Mouse (Mus musculus) layer of hippocampus, postnatal 36 days (tissue): ENCODE results near the gene Gm1527. TPM values are rescaled to one million over a fixed set of nuclear protein-coding genes. Genes with fewer than 3 reads are reported as not detected.
"Not testable (repeated sequence)": the region's sequence is repeated elsewhere in the genome, so short reads cannot be mapped to it uniquely, and the experiment has no call there.

ENCODE experiments used
- DNase-seq, 2 experiments: peaks; one replicate each; pipeline ENCODE4 v3.0.0; 2022
- total RNA-seq, 2 experiments: library from RNA; stranded (reverse); gene quantifications; 2 replicates each; pipeline ENCODE4 v1.2.3; 2021

Gm1527 gene
- total RNA-seq = not detected

DNA sequence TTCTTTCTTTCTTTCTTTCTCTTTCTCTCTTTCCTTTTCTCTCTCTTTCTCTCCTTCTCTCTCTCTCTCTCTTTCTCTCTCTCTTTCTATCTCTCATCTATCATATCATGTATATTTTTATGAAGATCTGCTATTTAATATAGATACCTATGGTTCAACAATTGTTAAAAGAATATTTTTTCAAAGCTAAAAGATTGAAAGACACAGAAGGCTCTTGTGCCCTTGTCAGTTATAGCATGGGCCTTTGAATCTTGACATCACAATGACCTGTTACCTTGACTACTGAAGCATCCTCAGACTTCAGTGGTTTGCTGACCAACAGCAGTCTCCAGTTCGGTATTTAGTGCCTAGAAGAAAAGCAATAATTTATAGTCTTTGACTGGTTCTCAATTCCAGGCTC lies at the start of gene Gm1527:
Gm1527 (plus strand) TSS at position 301 of the 400 bp plus-strand sequence.
- no peak for DNase-seq

DNA sequence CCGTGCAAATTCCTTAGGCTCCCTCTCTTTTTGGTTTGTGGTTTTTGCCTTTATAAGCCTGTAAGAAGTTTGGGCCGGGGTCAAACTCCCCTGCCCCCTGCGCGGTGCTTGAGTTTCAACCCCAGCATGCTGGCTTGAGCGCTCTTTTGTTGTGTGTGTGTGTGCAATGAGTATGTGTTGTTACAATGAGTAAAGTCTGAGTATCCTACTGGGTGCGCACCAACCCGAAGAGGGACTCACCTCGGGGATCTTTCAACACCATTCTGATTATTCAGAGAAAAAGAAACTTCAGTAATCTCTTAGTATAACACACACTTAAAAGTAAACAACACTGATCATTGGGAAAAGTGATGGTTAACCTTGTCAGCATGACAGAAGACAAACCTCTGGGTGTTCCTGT lies 49.2 kb upstream of the Gm1527 start:
- DNase-seq = no peak

DNA sequence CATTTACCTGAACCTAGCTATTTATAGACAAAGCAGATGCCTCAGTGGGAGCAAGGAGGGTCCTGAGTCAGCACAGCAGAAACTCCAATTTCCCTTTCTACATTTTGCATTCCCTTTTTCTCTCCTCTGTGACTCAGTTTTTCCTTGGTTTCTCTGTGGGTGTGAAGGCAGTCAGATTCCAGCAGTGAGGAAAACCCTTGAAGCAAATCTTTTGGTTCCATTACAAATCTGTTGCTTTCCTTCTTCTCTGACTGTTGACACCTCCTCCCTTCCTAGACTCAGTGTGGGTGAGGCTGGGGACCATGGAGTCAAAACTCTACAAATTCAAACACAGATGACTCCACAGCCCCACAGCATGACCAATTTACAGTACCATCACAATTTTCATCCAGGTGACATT lies 45.3 kb upstream of the Gm1527 start:
- DNase-seq = no peak

DNA sequence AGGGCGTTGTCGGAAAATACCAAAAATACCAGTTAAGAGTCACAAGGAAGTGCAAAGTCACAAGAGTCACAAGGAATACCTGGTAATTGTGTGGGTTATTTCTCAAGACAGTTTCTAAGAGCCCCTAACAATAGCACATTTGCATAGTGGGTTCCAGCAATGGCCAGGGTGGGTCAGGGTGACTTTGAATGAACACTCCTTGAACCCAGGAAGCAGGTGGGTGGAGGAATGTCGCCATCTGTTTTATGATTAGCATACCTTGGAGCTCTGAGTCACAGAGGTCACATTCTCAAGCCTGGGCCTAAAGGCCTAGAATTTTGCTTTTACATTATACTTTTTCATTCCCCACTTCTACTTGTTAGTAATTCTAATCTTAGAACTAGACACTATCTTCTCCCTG lies 40.2 kb upstream of the Gm1527 start:
- DNase-seq = not testable (repeated sequence)

DNA sequence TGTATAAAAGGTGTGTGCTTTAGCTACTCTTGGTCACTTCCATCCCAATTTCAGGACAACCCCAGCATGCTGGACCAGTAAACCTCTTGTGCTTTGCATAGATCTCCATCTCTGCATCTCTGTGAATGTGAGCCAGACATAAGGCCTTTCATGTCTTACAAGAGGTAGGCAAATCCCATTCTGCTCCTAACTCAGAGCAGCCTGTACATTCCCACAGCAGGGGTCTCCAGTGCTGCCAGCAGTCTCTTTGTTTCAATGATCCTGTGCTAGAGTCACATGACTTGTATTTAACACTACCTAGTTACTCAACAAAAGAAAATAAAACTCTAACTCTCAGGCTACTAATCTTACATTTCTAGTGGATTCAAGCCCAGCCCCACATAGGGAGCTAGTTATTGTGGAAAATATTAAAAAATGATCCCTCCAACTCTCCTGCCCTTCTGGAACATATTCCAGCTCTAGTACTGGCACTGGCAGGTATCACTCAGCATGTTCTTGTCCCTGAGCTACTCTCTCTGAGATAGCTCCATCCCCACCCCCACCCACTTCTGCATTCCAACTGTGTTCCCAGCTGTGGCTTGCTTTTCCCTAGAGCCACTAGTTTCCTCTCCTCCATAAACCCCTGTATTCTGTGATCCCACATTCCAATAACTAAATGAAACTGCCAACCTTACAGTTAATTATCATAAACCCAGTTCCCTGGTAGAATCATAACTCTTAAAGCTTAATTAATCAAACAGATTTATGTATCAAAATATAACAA lies 32.6 kb upstream of the Gm1527 start:
- DNase-seq = not testable (repeated sequence)

DNA sequence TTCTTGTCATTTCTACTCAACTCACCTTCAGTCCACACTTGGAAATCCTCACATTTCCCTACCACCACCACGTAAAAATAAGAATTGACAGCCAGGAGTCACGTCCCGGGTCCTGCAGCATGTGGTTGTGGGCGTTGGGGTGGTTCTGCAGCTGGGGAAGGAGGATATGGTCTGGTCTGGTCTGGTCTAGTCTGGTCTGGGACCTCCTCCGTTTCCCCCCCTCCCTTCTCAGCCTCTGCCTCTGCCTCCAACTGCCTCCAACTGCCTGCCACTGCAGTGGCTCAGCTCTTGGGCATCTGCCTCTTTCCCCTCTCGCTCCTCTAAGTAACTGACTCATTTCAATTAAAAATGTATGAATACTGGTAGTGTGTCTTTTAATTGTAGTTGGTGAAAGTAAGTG lies 4.5 kb downstream of the Gm1527 start:
- not testable (repeated sequence) for DNase-seq

DNA sequence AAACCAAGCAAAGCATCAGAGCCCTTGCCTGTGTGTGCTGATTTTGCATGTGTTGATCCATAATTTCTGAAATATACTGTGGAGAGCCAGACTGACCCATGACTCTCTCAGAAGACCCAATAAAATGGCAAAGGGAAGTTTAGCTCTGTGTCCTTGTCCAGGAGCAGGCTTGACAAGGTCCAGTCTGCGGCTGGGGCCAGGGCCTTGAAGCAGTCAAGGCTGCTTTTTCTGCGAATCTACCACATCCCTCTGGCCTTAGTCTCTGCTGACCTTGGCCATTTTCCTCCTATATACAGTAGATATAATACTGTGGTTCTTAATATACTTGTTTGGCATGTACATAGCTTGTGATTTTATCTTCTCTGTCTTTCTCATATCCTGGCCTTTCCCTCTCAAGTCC lies 73.5 kb downstream of the Gm1527 start:
- DNase-seq = no peak

DNA sequence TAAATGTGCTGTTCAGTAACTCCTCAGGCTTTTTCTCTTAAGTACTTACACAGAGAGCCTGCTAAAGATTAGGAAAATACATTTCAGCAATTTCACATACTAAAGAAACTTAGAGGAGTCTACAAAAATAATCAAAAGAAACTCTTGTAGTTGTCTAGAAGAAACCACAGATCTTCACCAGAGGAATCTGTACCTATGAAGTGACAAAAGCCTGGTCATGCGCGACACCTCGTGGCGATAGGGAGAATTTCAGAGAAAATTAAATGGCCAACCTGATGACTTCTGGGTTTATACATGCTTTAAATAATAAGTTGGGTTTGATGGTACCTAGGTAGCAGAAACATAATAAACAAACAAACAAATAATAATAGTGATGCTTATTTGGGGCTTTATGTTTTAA lies 76.4 kb downstream of the Gm1527 start:
- peak; percentile 8 to 36 for DNase-seq

Other genes with a start within 250 kb of the Gm1527 start
- not detected for gene Slc2a2, start 194.7 kb upstream of the Gm1527 start, total RNA-seq
- 10 to 100 TPM; 29.0 to 33.4 TPM for gene Eif5a2, start 111.3 kb upstream of the Gm1527 start, total RNA-seq
- gene Rpl22l1, start 87.2 kb upstream of the Gm1527 start, total RNA-seq = 100 to 1,000 TPM; 190 to 201 TPM
- 10 to 100 TPM; 36.6 to 45.4 TPM for gene Egfem1, start 189.4 kb downstream of the Gm1527 start, total RNA-seq